Mouse (Mus musculus) c-Kit-positive CD71-positive TER-119-negative erythroid progenitor cells, embryonic 14.5 days (primary cell): Measurements from ENCODE around the gene Draxin.

ENCODE experiments used
- DNase-seq: peaks from one replicate; pipeline ENCODE4 v3.0.0-alpha.2; 2013; ENCODE audit warnings: low read depth

Draxin gene

DNA sequence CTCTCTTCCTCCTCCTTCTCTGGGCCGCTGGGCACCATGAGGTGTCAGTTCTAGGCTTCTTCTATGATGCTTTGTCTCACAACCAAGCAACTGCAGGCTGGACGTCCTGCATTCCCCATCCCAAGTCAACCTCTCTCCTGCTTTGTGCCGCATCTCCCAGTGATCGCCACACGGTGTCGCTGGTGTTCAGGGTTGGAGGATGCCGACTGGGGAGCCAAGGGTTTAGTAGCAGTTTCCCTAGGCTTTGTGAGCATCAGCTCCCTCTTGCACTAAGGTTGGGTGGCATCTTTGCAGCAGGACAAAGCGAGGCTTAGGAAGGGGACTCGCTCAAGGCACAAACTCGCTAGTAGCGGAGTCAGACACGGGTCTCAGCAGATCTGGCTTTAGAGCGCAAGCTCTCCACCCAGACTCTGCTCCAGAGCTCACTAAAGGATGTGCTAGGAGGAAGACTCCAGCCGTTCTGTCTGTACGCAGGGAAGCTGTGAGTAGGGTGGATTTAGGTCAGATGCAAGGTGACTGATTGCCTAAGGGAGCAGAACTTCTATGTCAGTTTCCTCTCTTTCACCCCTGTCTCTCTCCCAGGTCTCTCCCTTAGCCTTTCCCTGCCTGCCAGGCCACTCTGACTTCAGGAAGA lies 15.6 kb downstream of the Draxin start:
- peak; percentile 58 for DNase-seq

DNA sequence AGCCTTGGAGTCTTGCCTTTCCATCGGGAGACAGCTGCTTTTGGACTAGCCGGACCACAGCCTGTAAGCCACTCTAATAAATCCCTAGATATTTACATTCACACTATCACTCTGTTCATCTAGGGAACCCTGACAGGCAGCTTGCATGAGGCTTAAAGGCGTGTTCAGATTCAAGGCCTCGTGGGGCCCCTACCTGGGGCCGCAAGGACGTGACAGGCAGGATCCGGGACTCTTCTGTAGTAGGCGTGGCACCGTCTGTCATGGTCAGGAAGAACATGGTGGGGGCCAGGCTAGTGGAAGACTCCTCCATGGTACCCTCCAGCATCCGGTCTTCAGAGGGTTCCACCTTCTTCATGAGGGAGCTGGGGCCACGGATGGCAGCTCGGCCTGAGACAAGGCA lies 18.0 kb downstream of the Draxin start:
- no peak for DNase-seq

DNA sequence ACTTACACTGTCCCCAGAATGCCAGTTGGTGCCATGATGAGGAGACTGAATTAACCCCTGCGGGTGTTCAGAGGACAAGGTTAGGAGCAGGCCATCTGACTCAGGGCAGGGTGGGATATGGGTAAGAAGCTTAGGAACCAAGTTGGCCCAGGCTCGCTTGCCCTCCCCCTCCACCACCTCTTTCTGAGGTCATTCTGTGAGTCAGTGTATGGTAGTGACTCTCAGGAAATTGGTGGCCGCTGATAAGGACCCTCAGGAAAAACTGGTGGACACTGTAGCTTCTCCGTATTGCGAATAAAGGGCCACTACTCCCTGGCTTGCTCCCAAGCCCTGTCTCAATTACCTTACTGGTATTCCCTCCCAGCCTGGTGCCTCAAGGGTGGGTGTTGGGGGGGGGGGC lies 21.3 kb downstream of the Draxin start:
- no peak for DNase-seq

DNA sequence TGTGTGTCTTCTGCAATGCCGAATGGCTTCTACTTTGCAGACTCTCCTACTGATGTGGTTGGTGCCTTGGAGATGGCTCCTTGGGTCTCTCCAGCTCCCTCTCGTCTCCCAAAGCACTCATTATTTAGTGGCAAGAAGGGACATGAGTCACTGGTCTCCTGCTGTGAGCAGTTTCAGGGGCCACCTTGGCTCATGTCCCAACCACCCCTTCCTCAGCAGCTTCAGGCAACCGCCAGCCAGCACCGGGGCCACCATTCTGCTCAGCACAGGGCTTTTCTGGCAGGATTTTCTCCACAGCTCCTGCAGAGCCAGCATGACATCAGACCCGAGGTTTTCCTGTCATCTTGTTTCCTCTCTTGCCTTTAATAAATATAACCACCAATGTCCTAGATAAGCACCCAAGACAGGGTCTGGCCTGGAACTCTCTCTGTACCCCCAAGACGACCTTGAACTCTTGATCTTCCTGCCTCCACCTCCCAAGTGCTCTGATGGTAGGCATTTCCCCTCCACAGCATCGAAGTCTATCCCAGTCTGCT lies 21.9 kb downstream of the Draxin start:
- no peak for DNase-seq

DNA sequence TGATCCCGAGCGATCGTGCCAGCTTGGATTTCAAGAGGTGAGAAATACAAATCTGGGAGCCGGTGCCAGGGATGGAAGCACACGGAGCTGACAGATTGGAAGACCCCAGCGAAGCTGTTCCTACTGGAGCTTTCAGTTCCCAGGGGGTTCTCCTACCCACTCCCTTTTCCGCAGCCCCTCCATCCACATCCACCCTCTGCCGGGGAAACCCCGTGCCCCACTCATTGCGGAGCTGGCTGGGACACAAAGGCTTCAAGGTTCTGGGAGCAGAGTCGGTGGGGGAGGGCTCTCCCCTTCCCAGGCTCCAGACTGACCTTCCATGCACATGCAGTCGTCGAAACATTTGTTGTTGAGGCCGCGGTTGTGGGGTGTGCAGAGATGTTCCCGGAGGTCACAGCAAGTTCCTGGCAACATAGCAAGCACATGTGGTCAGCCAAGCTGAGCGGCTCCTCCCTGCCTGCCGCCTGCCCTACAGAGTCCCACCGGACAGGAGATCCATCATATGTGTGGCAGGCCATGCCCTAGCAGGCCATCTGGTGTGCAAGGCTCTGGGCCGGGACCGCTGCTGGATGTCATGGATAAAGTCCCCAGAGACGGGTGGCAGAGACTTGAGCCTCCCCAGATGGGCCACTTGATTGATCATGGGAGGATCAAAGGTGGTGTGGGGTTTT lies 22.7 kb downstream of the Draxin start:
- DNase-seq = no peak

DNA sequence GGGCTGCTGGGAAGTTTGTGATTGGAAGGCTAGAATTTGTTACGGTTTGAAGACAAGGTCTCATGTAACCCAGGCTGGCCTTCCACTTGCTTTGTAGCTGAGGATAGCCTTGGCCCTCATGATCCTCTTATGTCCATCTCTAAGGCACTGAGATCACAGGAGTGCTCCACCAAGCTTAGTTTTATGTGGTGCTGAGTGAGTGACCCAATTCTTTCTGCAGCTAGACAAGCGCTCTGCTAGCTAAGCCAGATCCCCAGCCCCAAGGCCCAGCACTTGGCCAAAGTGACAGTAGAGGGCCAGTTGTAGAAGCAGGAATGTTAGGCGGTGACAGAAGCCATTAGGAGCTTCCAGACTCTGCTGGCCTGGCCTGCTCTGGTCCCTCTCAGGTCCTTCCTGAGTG lies 26.4 kb downstream of the Draxin start:
- DNase-seq = no peak

DNA sequence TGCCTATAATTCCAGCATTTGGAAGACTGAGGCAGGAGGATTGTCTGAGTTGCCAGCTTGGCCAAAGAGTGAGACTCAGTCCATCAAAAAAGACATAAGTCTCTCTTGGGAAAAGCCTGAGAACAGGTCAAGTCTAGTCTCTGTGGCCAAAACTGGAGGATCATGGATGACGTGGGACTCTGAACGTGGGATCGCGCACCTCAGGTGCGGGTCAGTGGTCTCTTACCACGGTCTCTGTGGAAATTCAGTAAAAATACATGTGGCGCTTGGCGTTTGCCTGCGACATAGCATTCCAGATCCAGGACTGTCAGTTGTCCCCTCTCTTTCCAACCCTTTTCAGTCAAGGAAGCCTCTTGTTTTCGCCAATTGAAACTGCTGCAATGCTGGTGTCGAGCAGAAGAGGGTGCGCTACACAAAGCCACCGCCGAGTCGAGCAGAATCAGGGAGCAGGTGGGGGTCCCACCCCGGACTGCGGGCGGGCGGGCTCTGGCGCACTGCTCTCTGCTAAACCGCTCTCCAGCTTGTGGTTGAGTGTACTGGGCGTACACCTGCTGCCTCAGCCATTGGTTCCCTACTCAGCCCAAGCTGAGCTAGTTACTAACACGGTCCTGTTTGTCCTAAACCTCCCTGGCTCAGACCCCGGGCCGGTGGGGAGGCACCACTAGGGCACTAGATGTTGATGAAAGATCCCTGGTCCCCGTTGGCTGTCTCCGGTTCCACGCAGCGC lies 28.5 kb downstream of the Draxin start:
- DNase-seq = no peak

GRCm38 (mm10) chr4:148098666-148099065 lies 31.8 kb downstream of the Draxin start:
- no peak for DNase-seq

GRCm38 (mm10) chr4:148097936-148098335 lies 32.6 kb downstream of the Draxin start:
- DNase-seq = no peak

DNA sequence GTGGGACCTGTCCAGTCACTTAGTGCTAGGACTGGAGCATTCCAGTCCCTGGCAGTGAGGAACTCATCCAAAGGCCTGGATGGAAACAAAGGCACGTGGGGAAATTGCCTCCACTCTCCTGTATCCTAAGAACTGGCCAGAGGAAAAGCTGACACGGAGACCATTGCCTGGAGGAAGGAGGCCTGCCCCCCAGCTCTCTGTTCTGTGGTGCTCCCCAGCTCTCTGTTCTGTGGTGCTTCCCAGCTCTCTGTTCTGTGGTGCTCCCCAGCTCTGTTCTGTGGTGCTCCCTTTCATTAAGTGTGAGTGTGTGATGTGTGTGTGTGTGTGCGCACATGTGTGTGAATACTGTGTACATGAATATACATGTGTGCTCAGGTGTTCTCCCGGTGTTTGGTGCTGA lies 35.4 kb downstream of the Draxin start:
- DNase-seq = no peak

- no peak for DNase-seq
These were observed 36.3 kb downstream of the Draxin start for GRCm38 (mm10) chr4:148094161-148094560.

GRCm38 (mm10) chr4:148092551-148093271 lies 37.8 kb downstream of the Draxin start:
- DNase-seq = no peak

DNA sequence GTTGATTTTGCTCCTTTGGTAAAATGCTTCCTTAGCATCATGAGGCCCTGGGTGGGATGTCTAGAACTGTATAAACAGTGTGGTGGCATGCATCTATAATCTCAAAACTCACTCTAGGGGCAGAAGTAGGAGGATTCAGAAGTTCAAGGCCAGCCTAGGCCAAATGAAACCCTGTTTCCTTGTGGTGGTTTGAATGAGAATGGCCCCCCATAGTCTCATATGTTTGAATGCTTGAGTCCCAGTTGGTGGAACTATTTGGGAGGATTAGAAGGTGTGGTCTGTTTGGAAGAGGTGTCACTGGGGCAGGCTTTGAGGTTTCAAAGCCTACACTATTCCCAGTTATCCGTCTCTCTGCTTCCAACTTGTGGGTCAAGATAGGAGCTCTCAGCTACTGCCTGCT lies 39.3 kb downstream of the Draxin start:
- DNase-seq = no peak

DNA sequence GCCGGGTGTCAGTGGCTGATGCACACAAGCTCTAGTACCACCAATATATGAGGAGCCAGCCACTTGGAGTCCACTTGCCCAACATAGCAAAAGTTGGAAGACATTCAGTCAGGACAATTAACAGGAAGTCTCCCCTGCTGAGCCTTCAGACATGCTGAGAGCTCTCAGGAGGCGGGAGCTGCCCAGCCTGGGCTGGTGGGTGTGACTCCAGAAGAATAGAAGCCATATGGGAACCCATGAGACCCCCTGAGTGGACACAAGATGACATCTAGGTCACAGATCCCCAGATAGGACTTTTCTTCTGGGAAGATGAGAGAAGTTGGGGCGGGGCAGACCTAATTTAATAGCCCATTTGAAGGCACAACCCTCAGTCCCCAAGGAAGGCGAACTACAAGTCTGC lies 41.3 kb downstream of the Draxin start:
- DNase-seq = no peak

GRCm38 (mm10) chr4:148087907-148088527 lies 42.5 kb downstream of the Draxin start, which contains the start of gene Agtrap:
Gene Agtrap (minus strand): TSS chr4:148088031.
- DNase-seq = peak; percentile 72

DNA sequence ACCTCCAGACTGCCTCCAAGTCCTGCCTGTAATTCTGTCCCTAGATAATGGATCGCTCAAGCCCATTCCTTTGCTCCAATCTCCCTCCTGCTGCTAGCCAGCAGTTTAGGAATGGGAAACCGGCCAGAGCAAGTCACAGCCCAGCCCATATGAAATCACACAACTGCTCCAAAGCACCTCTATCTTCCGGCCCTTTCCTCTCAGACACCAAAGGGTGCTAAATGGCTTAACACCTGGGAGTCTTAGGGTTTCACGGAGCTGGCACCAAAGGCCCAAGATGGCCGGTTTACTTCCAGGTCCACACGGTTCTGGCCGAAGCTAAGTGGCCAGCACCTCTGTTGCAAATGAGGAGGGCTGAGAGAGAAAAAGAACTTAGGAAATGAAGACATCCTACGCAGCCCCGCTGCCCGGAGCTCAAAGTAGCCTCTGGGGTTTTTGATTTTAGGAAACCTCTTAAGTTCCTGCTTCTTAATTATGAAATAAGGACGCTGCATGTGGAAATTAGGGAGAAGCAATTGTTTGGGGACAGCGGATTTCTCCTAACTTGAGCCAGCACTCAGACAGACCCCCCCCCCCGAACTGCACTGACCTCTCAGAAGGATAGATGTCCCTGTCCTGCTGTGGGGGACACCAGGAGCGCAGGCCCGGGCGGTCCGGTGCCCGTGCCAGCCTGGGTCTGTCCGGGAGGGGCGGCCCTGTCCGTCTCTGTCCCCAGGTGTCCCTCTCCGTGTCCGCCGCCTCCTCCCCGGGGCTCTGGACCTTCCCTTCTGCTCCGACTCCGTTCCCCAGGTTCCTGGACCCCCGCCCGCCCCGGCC lies 43.2 kb downstream of the Draxin start:
- no peak for DNase-seq

- DNase-seq = no peak
These were observed 44.6 kb downstream of the Draxin start for GRCm38 (mm10) chr4:148085907-148086305.

DNA sequence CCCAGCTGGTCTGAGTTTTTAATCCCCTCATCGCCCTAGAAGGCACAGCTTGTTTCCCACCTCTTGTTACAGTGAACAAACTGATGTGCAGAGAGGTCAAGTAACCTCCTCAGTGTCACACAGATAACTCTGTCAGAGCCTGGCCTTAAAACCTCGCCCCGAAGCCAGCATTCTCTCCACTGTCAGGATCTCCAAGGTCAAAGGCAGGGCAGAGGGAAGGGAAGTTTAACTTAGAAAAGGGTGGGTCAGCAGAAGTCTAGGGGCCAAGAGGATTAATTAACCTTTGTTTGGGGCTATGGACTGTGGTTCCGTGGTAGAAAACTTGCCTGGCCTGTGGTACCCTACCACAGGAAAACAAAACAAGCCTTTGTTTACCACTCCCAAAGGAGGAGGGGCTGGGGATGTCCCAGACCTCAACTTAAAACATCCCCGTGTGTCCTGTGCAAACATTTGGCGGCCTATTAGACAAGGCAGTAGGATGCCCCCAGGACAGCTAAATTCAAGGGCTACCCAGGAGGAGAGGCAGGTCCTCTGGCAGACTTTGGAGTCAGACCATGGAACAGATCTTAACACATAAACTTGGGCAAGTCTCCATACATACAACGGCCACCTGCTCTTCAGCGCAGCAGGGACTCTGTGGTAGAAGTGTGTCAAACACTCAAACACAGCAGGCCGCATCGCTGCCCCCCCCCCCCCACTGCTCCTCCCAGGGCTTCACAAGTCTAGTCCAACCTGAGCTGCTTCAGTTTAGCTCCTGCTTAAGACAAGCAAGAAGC lies 45.2 kb downstream of the Draxin start:
- no peak for DNase-seq

- DNase-seq = no peak
These were observed 46.2 kb downstream of the Draxin start for GRCm38 (mm10) chr4:148084261-148084714.
